Mouse (Mus musculus) T-cell, adult 2 months (primary cell): Measurements from ENCODE around the gene Gm5169.
"Not testable (repeated sequence)": the region's sequence is repeated elsewhere in the genome, so short reads cannot be mapped to it uniquely, and the experiment has no call there.

Experiments used
- DNase-seq: peaks from one replicate; pipeline ENCODE4 v3.0.0; 2022; ENCODE audit warnings: low spot score

Gm5169 gene

DNA sequence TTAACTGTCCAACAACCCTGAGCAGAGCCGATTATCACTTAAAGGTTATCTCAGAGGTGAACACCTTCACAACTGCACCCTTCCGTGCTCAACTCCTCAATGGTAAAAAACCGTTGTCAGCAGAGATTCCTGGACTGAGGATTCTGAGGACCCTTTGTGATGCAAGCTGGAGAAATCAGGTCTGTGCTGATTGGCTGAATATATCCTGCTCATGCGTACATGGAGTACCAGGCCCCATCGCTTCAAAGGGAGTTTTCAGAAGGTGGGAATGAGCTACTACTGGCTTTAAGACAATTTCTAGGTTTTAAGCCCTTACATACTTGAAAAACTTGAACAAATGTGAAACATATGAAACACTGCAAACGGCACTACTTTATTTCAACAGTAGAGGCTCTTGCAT, at the start of gene Gm5169:
TSS of gene Gm5169 (minus strand) at position 101 of the 400 bp plus-strand sequence.
- not testable (repeated sequence) for DNase-seq

DNA sequence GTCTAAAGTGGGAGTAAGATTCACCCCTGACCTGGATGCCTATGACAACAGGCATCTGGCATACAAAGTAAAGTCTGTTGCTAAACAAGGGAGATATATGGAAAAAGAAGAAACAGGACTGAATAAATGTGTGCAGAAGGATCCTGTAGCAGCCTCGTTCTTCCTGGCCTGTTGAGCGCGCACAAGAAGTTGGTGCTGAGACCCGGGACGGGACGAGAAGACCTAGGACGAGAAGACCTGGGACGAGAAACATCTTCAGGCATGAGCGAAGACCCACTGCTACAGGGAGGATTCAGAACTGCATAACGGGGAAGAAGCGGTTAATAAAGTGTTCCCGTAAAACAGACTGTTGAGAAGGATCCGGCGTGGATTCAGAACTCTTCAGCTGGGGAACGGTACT, 46.2 kb upstream of the Gm5169 start:
- not testable (repeated sequence) for DNase-seq
